ENCODE assay signal across 9 mouse cellular contexts in genomic region chr12:29534761-29535300, GRCm38 (mm10). TPM values are rescaled to one million over a fixed set of nuclear protein-coding genes. Genes with fewer than 3 reads are reported as not detected.
DNase-seq lines count a peak whose midpoint lies in the region; ATAC-seq and TF ChIP-seq lines count a peak whose summit lies in the region.
"Had no signal": no experiment of that assay in that cellular context is flagged by ENCODE, and none has a peak within 500 bp of the region (broad histone marks: within the 10 kb centered on the region; RNA-seq: fewer than 3 reads in every experiment).

No protein-coding gene starts in this region.

- TF ChIP-seq CTCF in hindbrain, postnatal 0 days (IDR thresholded peaks at IDR 0.05; ENCODE audit: low read depth), result no peak

- WGBS in heart, embryonic 14.5 days, result 1% methylated on average over 25 of the region's 25 CpGs
- WGBS in hindbrain, postnatal 0 days, result 1% methylated on average over 25 of the region's 25 CpGs
- WGBS in neural tube, embryonic 15.5 days, result under 1% methylated on average over 25 of the region's 25 CpGs

- no peaks in the 10 kb centered on the region for H3K36me3 ChIP-seq in heart, embryonic 14.5 days (ENCODE audit: control insufficient read depth, insufficient read depth, low read length)
- H3K36me3 ChIP-seq in hindbrain, postnatal 0 days (ENCODE audit: insufficient read depth, low read length), result no peaks in the 10 kb centered on the region
- H3K36me3 ChIP-seq in neural tube, embryonic 15.5 days, result no peaks in the 10 kb centered on the region
- H3K36me3 ChIP-seq: liver, embryonic 13.5 days had no signal

- peaks cover 54% of the 10 kb centered on the region for H3K27me3 ChIP-seq in heart, embryonic 14.5 days (ENCODE audit: control insufficient read depth, insufficient read depth, low read length)
- no peaks in the 10 kb centered on the region for H3K27me3 ChIP-seq in hindbrain, postnatal 0 days (ENCODE audit: insufficient read depth, low read length)
- no peaks in the 10 kb centered on the region for H3K27me3 ChIP-seq in neural tube, embryonic 15.5 days (replicated peaks)

- peak overlapping the region; percentile 18 for H3K4me2 ChIP-seq in heart, embryonic 14.5 days (ENCODE audit: low read length)
- peak overlapping the region; percentile 81 for H3K4me2 ChIP-seq in hindbrain, postnatal 0 days (ENCODE audit: low read depth, low read length)
- peak overlapping the region; percentile 65 for H3K4me2 ChIP-seq in neural tube, embryonic 15.5 days
- H3K4me2 ChIP-seq: liver, embryonic 13.5 days had no signal

- H3K4me3 ChIP-seq in heart, embryonic 14.5 days (ENCODE audit: control insufficient read depth in 1 of 2, insufficient read depth in 1 of 2, low read depth in 1 of 2, low read length in 2 of 2), result no peak overlapping the region; a peak in 1 of 4 replicates
- peak overlapping the region; percentile 49 for H3K4me3 ChIP-seq in hindbrain, postnatal 0 days (ENCODE audit: low read length)
- H3K4me3 ChIP-seq in neural tube, embryonic 15.5 days (replicated peaks), result peak overlapping the region; percentile 49
- H3K4me3 ChIP-seq: liver, embryonic 13.5 days had no signal

- ATAC-seq in heart, embryonic 14.5 days (ENCODE audit: insufficient number of reproducible peaks, insufficient read depth, low FRiP score, low read depth), result no peak
- 0 out of 2 replicates have a peak, but pooled peaks have one; percentile 19 for ATAC-seq in hindbrain, postnatal 0 days
- ATAC-seq in neural tube, embryonic 15.5 days (ENCODE audit: low FRiP score), result no peak

- H3K9ac ChIP-seq in heart, embryonic 14.5 days (ENCODE audit: low read length), result no peak overlapping the region
- peak overlapping the region; percentile 62 for H3K9ac ChIP-seq in hindbrain, postnatal 0 days (replicated peaks; ENCODE audit: low read length)
- H3K9ac ChIP-seq in neural tube, embryonic 15.5 days (replicated peaks), result peak overlapping the region; percentile 73
- H3K9ac ChIP-seq: liver, embryonic 13.5 days had no signal

- no peaks in the 10 kb centered on the region for H3K4me1 ChIP-seq in heart, embryonic 14.5 days (ENCODE audit: control insufficient read depth in 2 of 2, insufficient read depth in 2 of 2, low read length in 2 of 2)
- 0 out of 2 replicates have a peak, but pooled peaks cover 6% of the 10 kb centered on the region for H3K4me1 ChIP-seq in hindbrain, postnatal 0 days (ENCODE audit: insufficient read depth, low read length)
- peaks cover 33% of the 10 kb centered on the region for H3K4me1 ChIP-seq in neural tube, embryonic 15.5 days
- H3K4me1 ChIP-seq: liver, embryonic 13.5 days had no signal

- H3K9me3 ChIP-seq in heart, embryonic 14.5 days (ENCODE audit: control insufficient read depth, low read length), result no peaks in the 10 kb centered on the region
- no peaks in the 10 kb centered on the region for H3K9me3 ChIP-seq in hindbrain, postnatal 0 days (ENCODE audit: low read length)
- no peaks in the 10 kb centered on the region for H3K9me3 ChIP-seq in neural tube, embryonic 15.5 days (replicated peaks)
- H3K9me3 ChIP-seq: liver, embryonic 13.5 days had no signal

- no peak for DNase-seq in heart, adult 9 months (ENCODE audit: low spot score in 2 of 2)
- DNase-seq in embryo, embryonic 10.5 days (ENCODE audit: low spot score), result peak; percentile 59
- peak; percentile 66 for DNase-seq in hindbrain, postnatal 0 days (ENCODE audit: low spot score)
- no peak for DNase-seq in adrenal gland, postnatal 25 days
- DNase-seq in gastrocnemius, postnatal 14 days, result no peak
- DNase-seq in ovary, postnatal 10 days (ENCODE audit: low spot score), result no peak
- DNase-seq: liver, embryonic 13.5 days had no signal

- no peak overlapping the region for H3K27ac ChIP-seq in heart, embryonic 14.5 days (replicated peaks in 1 of 2; ENCODE audit: control insufficient read depth in 1 of 2, insufficient read depth in 1 of 2, low read depth in 2 of 2, low read length in 2 of 2)
- peak overlapping the region; percentile 92 for H3K27ac ChIP-seq in hindbrain, postnatal 0 days
- peak overlapping the region; percentile 95 for H3K27ac ChIP-seq in neural tube, embryonic 15.5 days (replicated peaks)
- H3K27ac ChIP-seq: liver, embryonic 13.5 days had no signal

- intact Hi-C loops in gastrocnemius, postnatal 14 days (cut with DNase I; ENCODE audit: low total_unique reads), result no loop called here

RNA-seq across cellular contexts. Expression of gene Myt1l, which starts 6.6 kb away (rescaled TPM):
- polyA plus RNA-seq in heart, embryonic 14.5 days (2014; fragmentation: Nextera tagmentation; extraction: Ambion mirVana), result 0.43 TPM in 1 of 2 replicates, not detected in the other
- 68.6 and 83.0 TPM in 2 replicates for total RNA-seq in hindbrain, postnatal 0 days (2014; rRNA removed)
- polyA plus RNA-seq in hindbrain, postnatal 0 days (2015; fragmentation: Nextera tagmentation; extraction: Ambion mirVana), result 163 and 173 TPM in 2 replicates
- 178 and 228 TPM in 2 replicates for polyA plus RNA-seq in neural tube, embryonic 15.5 days (2015; fragmentation: Nextera tagmentation; extraction: Ambion mirVana)
- total RNA-seq in adrenal gland, postnatal 25 days (2021), result 2.9 TPM in 2 replicates
- not detected for total RNA-seq in gastrocnemius, postnatal 14 days (2021)

Comparison
In these comparisons a context has a peak if more than half of its experiments do, and no peak if none do; other contexts are left out.
1. H3K27ac ChIP-seq: peak in hindbrain, postnatal 0 days (single experiment) and neural tube, embryonic 15.5 days (single experiment); none in heart, embryonic 14.5 days (0 of 2).
2. H3K4me2 ChIP-seq: peak in every context shown above with its lines; median percentile 81 in hindbrain, postnatal 0 days; 65 in neural tube, embryonic 15.5 days; 18 in heart, embryonic 14.5 days.
3. H3K4me3 ChIP-seq: peak in hindbrain, postnatal 0 days (single experiment) and neural tube, embryonic 15.5 days (single experiment); none in heart, embryonic 14.5 days (0 of 2).
4. DNase-seq: peak in embryo, embryonic 10.5 days (single experiment) and hindbrain, postnatal 0 days (single experiment); none in heart, adult 9 months (0 of 2), adrenal gland, postnatal 25 days (single experiment), gastrocnemius, postnatal 14 days (single experiment) and ovary, postnatal 10 days (single experiment).
5. RNA of gene Myt1l, which starts 6.6 kb away (total RNA-seq): 68.6 to 83.0 TPM in hindbrain, postnatal 0 days; 2.9 TPM in adrenal gland, postnatal 25 days and not detected in gastrocnemius, postnatal 14 days; every median in the first group is over 10 times any median in the second.